Mouse (Mus musculus) cortical plate, adult 2 months (tissue): Measurements from ENCODE around the gene Olfr672.

Experiments
- CTCF ChIP-seq: fragments of 200-500 bp; IDR thresholded peaks from 2 replicates; pipeline ENCODE4 v1.5.1; 2011; ENCODE audit warnings: mild to moderate bottlenecking, control low read depth, low read length; ENCODE audit not compliant: insufficient read depth; ENCODE audit errors: extremely low read depth
- POLR2A ChIP-seq: fragments of 200-500 bp; IDR thresholded peaks from 2 replicates; pipeline ENCODE4 v1.6.1; 2011; ENCODE audit warnings: mild to moderate bottlenecking, low read length, control low read depth; ENCODE audit not compliant: insufficient read depth; ENCODE audit errors: extremely low read depth

DNA sequence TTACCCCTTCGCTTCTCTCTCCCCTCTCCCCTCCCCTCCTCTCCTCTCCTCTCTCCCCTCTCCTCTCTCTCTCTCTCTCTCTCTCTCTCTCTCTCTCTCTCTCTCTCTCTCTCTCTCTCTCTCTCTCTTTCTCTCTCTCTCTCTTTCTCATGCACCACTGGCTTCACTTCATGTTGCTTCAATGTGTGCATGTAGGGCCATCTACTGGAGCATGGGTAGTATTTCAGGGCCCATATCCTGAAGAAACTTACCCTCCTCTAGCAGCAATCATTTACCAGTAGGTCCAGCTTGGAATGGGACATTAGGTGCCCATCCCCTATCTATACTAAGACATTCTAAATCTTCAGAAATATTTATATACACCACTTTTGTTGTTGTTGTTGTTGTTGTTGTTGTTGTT, 20.7 kb upstream of the Olfr672 start:
- no peak; the same call in 1 of the 2 replicates for TF ChIP-seq CTCF
- no peak for TF ChIP-seq POLR2A
